Mouse (Mus musculus): ENCODE measurements at regions not wholly inside any gene's neighbourhood (a gene's known extent, or its start where the extent isn't known, plus 50 kb on each side); places are given as distances from the start of the nearest gene placed in this dataset.
A peak's percentile ranks its signal among the peaks of the same experiment; 100 is the strongest.

DNA sequence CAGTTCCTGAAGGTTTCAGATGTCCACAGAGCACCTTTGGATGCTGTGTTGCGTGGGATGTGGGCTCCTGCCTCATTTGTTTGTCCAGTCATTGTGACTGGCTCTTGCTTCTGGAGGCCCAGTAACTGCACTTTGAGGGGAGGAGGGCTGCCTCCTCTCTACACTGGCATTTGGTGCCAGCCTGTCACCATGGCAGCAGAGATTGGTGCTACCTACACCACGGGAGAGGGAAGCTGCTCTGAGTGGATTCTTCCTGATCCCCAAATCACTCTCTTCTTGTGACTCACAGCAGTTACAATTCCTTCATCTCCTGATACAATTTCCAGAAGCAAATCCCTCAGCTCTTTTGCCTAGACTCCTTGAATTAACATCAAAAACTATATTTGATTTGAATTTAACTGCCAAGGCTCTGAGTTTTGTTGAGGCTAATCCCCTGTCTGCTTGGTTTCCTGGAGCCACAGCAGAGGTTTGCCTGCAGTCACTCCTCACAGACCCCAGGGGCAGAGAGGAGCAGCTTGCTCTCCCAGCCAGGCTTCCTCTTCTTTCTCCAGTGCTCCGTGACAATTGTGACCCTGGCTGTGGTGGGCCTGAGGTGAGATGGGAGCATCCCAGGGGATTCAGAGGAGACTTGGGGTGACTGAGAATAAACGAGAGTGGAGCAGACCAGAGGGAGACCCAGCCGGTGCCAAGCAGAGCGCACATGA lies 145.7 kb downstream of the Tpra1 start:
- ATAC-seq (replicated peaks; ENCODE audit: low FRiP score, poor library complexity, severe bottlenecking), result no peak

DNA sequence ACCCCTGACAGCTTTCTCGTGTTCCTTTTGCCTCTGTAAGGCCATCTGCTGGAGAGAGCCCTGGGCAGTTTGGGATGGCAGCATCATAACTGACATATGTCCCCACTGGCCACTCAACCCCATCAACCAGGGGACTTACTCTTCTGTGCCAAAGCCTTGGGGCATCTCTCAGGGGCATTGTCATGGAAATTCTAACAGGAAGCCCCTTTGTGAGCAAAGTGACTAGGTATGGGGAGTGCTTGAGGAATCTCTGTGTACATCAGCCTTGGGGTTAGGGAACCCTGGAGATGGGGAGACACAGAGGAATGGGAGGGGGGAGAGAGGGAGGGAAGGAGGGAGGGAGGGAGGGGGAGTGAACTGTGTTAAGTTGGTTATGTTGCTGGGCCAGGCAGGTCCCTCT lies 147.2 kb downstream of the Tpra1 start:
- ATAC-seq (replicated peaks; ENCODE audit: low FRiP score, poor library complexity, severe bottlenecking), result no peak

DNA sequence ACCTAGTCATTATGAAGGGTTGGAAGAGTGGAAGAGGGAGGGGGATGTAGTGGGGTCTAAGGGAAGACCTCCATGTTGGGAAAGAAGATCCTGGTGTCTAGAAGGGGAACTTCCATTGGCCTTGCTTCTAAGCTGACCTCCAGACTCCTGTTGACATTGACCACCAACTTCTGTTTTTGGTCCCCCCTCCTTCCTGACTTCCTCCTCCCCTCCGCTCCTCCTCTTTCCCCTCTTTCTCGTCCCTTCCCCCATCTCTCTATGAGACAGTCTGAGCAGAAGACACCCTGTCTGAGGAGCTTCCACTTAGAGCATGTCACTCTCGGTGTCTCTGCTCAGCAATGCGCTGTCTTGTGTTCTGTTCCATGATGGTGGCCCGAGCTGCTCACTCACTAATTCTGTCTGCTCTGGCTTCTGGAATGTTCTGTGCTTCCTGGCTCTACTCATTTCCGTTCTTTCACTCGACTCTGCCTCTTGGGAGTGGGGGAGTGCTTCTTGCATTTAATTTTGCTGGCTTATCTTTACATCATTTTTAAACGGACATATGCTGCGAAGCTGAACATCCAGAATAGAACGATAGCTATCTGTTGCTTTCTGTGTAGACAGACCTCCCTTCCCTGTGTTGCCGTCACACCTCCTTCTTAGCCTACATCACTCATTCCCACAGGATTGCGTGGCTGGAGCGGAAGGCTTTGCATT lies 148.7 kb downstream of the Tpra1 start:
- no peak for ATAC-seq (replicated peaks; ENCODE audit: low FRiP score, poor library complexity, severe bottlenecking)

DNA sequence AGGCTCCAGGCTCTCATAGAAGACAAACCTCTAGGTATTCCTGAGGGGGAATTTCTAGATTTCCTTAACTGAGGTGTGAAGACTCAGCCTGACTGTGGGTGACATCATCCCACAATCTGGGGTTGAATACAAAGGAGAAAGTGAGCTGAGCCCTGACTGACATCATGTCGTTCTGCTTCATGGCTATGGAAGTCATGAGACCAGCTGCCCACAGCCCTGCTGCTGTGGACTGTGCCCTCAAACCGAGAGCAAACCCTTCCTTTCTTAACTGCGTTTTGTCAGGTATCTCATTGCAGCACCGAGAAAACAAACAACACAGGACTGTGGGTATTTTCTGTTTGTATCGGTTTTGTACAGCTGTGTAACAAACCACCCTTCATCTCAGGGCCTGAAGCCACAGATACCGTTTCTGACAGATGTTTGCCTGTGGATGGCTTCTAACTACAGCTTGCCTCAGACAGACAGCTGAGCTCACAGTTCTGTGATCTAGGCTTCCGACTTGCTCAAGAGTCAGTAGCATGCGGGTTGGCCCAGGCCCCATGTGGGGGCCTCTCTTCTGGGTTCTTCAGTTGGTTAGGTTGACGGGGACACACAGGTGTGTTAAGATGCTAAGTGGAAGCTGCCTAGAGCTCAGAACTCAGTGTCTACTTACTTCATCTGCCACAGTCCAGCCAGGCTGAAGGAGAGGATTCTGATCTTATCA lies 150.9 kb downstream of the Tpra1 start:
- ATAC-seq (replicated peaks; ENCODE audit: low FRiP score, poor library complexity, severe bottlenecking), result no peak

DNA sequence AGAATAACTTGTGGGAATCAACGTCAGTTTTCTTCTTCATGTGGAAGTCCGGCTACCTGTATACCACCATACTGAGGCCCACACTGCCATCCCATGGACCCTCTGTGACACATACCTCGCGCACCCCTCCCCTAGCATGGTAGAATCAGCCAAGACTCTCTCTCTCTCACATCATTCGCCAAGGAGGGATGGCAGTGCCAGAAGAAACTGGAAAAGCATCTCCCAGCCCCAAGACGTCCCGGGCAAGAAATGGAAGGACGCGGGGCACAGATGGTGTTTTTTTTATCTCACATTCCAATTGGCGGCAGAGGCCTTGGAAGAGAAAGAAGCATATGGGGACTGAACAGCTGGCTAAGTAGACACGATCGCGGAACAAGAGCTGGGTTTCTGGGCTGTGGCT lies 152.0 kb downstream of the Tpra1 start:
- ATAC-seq (replicated peaks; ENCODE audit: low FRiP score, poor library complexity, severe bottlenecking), result no peak

DNA sequence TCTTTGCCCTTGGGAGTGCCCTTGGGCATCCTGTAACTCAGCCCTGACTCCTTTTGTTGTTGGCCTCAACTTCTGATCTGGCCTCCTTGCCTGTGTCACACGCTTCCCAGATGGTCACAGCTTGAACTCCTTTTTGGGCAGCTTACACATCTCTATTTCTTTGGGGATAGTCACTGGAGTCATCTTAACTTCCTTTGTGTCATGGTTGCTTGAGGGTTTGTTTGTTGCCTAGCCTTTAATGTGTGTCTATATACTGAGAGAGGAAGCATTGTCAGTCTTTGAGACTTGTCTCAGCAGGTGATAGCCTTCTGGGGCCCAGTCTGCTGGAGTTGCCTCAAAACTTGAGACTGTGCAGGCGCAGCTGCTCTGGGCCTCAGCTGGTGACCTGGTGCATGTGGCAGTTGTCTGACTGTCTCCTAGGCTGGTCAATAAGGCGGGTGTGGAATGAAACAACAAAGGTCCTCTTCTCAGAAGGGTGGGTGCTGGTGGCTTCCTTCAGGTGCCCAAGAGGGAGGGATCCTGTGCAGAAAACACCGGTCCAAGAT lies 157.5 kb downstream of the Tpra1 start:
- ATAC-seq (replicated peaks; ENCODE audit: low FRiP score, poor library complexity, severe bottlenecking), result no peak

DNA sequence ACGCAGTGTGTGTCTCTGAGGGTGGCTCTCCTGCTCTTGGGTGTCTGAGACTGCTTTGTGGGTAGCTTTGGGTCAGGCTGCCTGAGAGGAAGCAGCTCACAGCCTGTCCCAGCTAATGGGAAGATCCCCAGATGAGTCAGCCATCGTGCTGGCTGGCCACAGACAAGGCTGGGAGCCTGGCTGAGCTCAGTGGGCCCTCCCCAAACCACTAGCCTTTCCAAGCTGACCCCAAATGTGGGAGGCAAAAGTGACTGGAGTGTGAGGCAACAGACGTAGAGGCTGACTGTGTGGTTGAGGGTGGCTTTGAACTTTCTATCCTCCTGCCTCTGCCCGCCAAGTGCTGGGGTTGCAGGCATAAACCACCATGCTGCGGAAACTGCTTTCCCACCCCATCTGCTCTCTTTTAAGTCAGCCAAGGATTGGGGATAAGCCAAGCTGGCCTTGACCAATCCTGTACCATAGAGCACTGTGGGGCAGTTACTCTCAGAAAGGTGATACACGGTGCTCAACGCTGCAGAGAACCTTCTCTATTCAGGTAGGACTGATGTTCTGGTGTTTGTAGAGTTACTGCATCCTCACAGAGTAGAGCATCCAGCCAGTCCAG lies 163.0 kb downstream of the Tpra1 start:
- ATAC-seq (replicated peaks; ENCODE audit: low FRiP score, poor library complexity, severe bottlenecking), result 0 out of 2 replicates have a peak, but pooled peaks have one; percentile 26

DNA sequence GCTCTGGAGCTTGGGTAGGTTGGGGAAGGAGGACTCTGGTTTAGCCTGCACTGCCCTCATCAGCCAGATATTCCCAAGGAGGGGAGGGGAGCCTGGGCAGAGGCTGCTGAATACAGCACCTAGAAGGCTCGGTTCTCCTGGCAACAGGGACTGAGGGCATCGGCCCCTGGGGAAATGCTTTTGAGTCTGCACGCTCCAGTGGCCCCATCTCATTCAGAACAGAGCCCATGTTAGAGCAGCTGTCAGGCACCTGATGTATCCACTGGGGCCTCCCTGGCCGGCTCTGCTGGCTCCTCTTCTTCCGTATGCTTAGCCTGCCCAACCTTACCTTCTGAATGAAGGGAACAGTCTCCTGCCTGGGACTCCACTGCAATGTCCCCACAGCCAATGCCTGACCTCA lies 164.5 kb downstream of the Tpra1 start:
- no peak for ATAC-seq (replicated peaks; ENCODE audit: low FRiP score, poor library complexity, severe bottlenecking)

DNA sequence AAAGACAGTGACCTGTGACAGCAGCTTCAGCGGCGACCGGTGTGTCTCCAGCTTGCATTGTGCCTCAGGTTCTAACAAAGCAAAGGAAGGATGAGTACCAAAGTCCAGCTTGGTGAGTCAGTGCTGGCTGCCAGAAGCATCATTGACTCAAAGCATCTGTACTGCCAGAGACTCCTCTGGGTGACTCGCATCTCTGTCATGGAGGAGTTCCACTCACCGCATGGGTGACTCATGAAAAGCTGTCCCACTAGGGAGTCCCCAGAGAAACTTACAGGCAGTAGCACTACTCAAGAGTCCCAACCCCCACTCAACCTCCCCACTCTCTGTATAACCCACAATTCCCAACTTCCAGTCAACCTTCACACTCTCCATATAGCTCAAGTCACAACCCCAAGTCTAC lies 166.2 kb downstream of the Tpra1 start:
- no peak for ATAC-seq (replicated peaks; ENCODE audit: low FRiP score, poor library complexity, severe bottlenecking)

DNA sequence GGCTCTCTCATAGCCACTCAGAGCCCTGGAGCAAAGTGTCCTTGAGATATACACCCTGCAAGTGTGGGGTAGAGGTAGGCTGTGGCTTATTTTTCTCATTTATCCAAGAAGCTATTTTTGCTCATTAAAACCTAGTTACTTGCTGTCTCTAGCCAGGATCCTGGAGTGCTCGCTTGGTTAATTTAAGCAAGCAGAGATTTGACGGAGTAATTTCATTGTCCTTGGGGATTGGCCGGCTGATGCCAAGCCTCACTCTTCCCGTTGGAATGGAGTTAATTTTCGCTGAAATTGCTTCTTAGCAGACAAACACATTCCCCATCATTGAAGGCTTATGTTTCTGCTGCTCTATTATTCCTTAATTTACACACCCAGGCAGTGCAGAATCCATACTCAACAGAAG lies 167.1 kb downstream of the Tpra1 start:
- no peak for ATAC-seq (replicated peaks; ENCODE audit: low FRiP score, poor library complexity, severe bottlenecking)

DNA sequence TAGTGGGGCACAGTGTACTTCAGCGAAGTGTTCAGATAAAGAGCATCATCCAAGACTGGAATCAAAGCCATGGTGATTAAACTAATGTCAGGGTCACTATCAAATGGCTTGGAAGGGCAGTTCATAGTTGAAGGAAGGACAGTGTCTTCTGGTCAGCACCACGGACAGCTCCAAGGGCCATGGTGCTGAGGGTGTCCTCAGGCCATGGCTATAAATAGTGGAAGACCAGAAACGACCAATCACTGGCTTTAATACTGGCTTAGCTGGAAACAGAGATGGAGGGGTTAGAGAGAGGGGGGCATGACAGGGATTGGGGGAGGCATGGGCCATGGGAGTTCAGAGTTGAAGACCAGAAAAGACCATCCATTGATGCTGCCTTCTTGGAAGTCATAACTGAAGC lies 168.0 kb downstream of the Tpra1 start:
- ATAC-seq (replicated peaks; ENCODE audit: low FRiP score, poor library complexity, severe bottlenecking), result no peak

DNA sequence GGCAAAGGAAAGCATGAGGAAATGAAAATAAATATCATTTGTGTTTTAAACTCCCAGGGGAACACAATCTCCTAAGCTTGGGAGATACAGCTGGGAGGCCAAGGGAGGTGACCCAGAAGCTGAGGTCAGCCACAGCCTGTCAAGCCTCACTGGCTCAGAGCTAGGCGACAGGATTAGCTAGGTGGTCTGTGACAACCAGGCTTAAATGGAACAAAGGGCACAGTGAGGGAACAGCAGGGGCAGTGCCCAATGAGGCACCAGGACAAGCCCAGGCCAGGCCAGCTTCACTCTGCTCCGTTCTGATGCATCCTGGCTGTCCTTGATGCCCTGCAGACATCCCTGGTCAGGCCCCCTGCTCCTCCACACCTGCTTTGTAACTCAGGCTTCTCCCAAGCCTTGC lies 169.7 kb downstream of the Tpra1 start:
- no peak for ATAC-seq (replicated peaks; ENCODE audit: low FRiP score, poor library complexity, severe bottlenecking)

DNA sequence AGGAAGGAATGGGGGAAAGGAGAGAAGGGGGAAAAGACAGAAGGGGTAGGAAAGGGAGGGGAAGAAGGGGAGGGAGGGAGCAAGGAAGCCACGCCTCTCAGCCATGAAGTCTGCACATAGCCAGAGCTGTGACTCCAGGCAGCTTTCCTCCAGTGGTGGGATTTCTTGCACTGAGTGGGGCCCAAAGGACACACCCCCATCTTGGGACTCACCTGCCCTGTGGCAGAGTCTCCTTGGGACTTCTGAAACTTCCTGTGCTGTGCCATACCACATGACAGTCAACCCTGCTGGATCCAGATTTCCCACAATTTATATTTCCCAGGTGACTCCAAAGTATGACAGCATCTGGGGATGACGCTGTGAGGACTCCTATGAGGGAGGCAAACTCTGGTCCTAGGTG lies 170.5 kb downstream of the Tpra1 start:
- ATAC-seq (replicated peaks; ENCODE audit: low FRiP score, poor library complexity, severe bottlenecking), result no peak

DNA sequence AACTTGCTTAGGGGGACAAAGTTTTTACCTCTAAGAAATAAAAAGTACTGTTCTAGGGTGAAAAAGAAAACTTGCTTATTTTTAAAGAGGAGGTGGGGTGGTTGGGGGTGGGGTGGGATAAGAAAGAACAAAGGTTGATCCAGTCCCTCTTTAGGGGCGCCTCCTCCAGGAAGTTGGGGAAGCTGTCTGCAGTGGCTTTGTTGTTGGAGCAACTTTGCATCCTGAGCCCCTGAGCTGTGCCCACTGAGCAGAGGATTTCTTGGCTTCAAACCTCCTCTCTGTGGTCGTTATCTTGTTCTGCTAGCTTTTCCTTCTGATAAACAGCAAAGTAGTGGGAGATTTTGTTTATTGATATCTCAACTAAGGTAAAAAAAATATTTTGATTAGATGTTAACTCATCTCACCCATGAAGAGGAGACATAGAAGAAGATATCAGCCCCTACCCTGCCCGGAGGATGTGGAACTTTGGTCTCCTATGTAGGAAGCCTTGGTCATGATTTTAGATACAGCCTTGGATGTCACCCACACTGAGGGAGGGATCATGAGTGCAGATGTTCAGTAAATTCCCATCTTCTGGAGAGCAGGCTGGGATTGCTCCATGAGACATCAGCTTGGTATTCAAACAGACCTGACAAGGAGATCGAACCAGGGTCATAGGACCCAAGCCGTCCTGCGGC lies 179.7 kb downstream of the Tpra1 start:
- ATAC-seq (replicated peaks; ENCODE audit: low FRiP score, poor library complexity, severe bottlenecking), result no peak

DNA sequence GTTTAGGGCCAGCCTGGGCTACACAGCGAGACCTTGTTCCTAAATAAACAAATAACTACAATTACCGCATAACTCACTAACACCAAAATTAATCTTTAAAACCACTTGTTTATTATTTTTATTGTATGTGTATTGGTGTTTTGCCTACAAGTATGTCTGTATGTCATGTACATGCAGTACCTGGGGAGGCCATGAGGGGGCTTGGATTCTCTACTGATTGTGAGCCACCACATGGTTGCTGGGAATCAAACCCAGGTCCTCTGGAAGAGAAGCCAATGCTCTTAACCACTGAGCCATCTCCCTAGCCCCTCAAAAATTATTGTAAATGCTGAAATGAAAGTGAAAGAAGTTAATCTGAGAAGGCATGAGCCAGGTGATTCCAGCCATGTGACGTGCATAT lies 182.4 kb downstream of the Tpra1 start:
- ATAC-seq (replicated peaks; ENCODE audit: low FRiP score, poor library complexity, severe bottlenecking), result no peak

DNA sequence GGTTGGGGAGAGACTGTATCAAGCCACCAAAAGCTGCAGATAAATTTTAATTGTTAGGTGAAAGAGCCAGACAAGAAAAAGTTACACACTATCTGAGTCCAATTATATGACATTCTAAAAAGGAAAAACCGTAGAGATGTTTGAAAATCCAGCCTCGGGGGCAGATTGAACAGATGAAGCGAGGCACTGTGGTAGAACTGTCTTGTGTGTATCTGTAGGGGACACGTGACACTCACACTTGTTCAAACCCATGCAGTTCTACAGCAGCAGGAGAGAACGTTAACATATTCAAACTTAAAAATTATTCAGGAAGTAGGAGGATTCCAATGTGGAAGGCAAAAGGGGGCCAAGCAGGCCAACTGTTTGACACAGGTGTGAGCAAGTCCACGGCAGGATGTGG lies 183.1 kb downstream of the Tpra1 start:
- no peak for ATAC-seq (replicated peaks; ENCODE audit: low FRiP score, poor library complexity, severe bottlenecking)

DNA sequence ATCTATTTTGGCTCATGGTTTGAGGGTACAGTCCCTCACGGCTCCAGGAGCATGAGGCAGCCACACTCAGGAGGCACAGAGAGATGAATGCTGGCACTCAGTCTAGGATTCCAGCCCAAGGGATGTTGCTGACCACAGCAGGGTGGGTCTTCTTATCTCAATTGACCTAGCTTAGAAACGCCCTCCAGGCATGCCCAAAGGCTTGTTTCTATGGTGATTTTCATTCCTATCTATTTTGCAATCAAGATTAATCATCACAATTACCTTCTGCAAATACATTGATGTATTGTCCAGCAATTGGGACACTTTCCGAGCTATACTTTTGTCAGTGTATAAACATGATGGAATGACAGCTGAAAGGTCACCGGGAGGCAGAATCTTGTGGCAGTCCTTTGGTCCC lies 185.6 kb downstream of the Tpra1 start:
- ATAC-seq (replicated peaks; ENCODE audit: low FRiP score, poor library complexity, severe bottlenecking), result no peak

DNA sequence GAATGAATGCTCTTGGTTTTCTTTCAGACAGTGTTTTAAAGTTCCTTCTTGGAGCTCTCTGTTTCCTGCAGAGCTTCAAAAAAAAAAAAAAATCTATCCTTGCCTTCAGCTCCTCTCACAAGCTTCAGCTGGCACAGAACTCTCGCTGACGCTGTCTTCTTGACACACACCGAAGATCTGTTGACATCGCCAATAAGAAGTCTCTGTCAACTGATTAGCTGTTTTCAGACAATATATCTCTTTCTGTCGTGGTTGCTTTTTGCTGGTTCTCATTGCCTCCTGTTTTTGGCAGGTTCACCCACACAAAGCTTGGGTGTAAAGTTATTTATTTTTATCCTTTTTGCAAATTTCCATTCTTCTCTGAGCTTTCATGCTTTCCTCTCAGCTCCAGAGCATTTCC lies 188.0 kb downstream of the Tpra1 start:
- ATAC-seq (replicated peaks; ENCODE audit: low FRiP score, poor library complexity, severe bottlenecking), result no peak

DNA sequence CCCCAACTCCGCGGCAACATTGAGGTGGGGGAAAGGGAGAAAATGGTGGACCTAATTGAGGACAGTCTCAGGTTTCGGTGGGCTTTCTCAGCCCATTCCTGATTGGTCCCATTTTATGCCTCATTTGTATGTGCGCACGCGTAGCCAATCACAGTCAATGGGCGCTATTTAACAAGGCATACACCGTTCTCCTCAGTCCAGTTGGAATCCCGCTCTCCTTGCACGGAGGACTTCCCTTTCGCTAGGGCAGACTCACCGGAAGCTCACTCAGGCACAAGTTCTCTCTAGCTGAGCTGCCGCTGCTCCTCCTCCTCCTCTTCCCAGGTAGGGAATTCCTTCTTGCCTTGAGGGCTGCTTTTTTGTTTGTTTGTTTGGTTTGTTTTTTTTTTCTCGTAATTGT lies 193.9 kb downstream of the Tpra1 start:
- no peak for ATAC-seq (replicated peaks; ENCODE audit: low FRiP score, poor library complexity, severe bottlenecking)

DNA sequence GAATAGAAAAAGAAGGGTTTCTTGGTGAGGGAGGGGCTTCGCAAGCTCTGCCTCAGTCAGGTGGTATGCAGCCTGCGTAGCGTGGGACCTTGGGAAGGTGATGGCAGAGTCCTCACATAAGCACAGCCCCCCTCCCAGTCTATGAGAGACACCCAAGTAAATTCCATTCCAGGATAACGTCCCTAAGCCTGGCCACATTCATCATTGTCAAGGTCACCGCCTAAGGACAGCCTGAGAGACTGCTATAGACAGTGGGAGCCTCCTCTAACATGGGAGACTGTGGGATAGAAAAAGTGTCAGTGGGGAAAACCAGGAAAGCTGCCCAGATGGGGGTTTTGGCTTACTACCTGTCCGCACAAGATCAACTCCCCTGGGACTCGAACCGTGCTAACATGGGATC lies 195.5 kb downstream of the Tpra1 start:
- ATAC-seq (replicated peaks; ENCODE audit: low FRiP score, poor library complexity, severe bottlenecking), result no peak
